Mouse (Mus musculus) lung, postnatal 10 days (tissue): ENCODE measurements around the gene Map3k7cl.

Experiments
- DNase-seq: peaks from one replicate; pipeline ENCODE4 v3.0.0; 2021

Map3k7cl gene

GRCm38 (mm10) chr16:87594145-87594544 lies 41.0 kb downstream of the Map3k7cl start:
- DNase-seq = peak; percentile 10

- no peak for DNase-seq
Observed at GRCm38 (mm10) chr16:87595149-87595548, 42.0 kb downstream of the Map3k7cl start.

- DNase-seq = no peak
Observed at GRCm38 (mm10) chr16:87602717-87603526, 49.8 kb downstream of the Map3k7cl start.

- peak; percentile 31 for DNase-seq
Observed at GRCm38 (mm10) chr16:87604002-87604401, 50.9 kb downstream of the Map3k7cl start.

- no peak for DNase-seq
Observed at GRCm38 (mm10) chr16:87604883-87605282, 51.8 kb downstream of the Map3k7cl start.

GRCm38 (mm10) chr16:87607383-87607782 lies 54.3 kb downstream of the Map3k7cl start:
- no peak for DNase-seq

GRCm38 (mm10) chr16:87607959-87608358 lies 54.8 kb downstream of the Map3k7cl start:
- no peak for DNase-seq

GRCm38 (mm10) chr16:87610142-87610541 lies 57.0 kb downstream of the Map3k7cl start:
- no peak for DNase-seq

- no peak for DNase-seq
Observed at GRCm38 (mm10) chr16:87610556-87611295, 57.6 kb downstream of the Map3k7cl start.

- peak; percentile 22 for DNase-seq
Observed at GRCm38 (mm10) chr16:87611420-87611819, 58.3 kb downstream of the Map3k7cl start.

- no peak for DNase-seq
Observed at GRCm38 (mm10) chr16:87612218-87612838, 59.2 kb downstream of the Map3k7cl start.

GRCm38 (mm10) chr16:87617377-87617776 lies 64.2 kb downstream of the Map3k7cl start:
- no peak for DNase-seq

GRCm38 (mm10) chr16:87621246-87621645 lies 68.1 kb downstream of the Map3k7cl start:
- peak; percentile 32 for DNase-seq

- no peak for DNase-seq
Observed at GRCm38 (mm10) chr16:87623881-87624280, 70.8 kb downstream of the Map3k7cl start.

- DNase-seq = no peak
Observed at GRCm38 (mm10) chr16:87624937-87625336, 71.8 kb downstream of the Map3k7cl start.

GRCm38 (mm10) chr16:87625341-87625740 lies 72.2 kb downstream of the Map3k7cl start:
- peak; percentile 46 for DNase-seq

- DNase-seq = no peak
Observed at GRCm38 (mm10) chr16:87625816-87626215, 72.7 kb downstream of the Map3k7cl start.

- DNase-seq = no peak
Observed at GRCm38 (mm10) chr16:87626696-87627095, 73.6 kb downstream of the Map3k7cl start.

- no peak for DNase-seq
Observed at GRCm38 (mm10) chr16:87634709-87635108, 81.6 kb downstream of the Map3k7cl start.

GRCm38 (mm10) chr16:87635213-87635755 lies 82.2 kb downstream of the Map3k7cl start:
- DNase-seq = no peak

GRCm38 (mm10) chr16:87635841-87636240 lies 82.7 kb downstream of the Map3k7cl start:
- DNase-seq = peak; percentile 42

GRCm38 (mm10) chr16:87638098-87638497 lies 85.0 kb downstream of the Map3k7cl start:
- DNase-seq = no peak

- no peak for DNase-seq
Observed at GRCm38 (mm10) chr16:87642234-87642633, 89.1 kb downstream of the Map3k7cl start.
